Mouse (Mus musculus): Measurements from ENCODE around the gene Cpne4.

- TF ChIP-seq GATA2 (IDR thresholded peaks at IDR 0.05; ENCODE audit: borderline replicate concordance, low read depth, low read length) (no peak), CTCF (IDR thresholded peaks at IDR 0.05; ENCODE audit: low read depth, low read length) (no peak), GATA1 (IDR thresholded peaks at IDR 0.05; ENCODE audit: borderline replicate concordance, low read length) (no peak)
Observed at GRCm38 (mm10) chr9:104629282-104629681, 82.2 kb downstream of the Cpne4 start.
